9 mouse cellular contexts compared by ENCODE assay signal in genomic region chr9:124440724-124441045, GRCm38 (mm10). TPM values are rescaled to one million over a fixed set of nuclear protein-coding genes. Genes with fewer than 3 reads are reported as not detected.
DNase-seq lines count a peak whose midpoint lies in the region; ATAC-seq lines count a peak whose summit lies in the region.
"Had no signal": no experiment of that assay in that cellular context is flagged by ENCODE, and none has a peak within 500 bp of the region (broad histone marks: within the 10 kb centered on the region; RNA-seq: fewer than 3 reads in every experiment).

No protein-coding gene starts in this region.

- no peak overlapping the region for H3K4me2 ChIP-seq in heart, embryonic 11.5 days
- H3K4me2 ChIP-seq in limb, embryonic 12.5 days, result no peak overlapping the region

- DNase-seq in heart, postnatal 10 days, result no peak
- peak; percentile 9 for DNase-seq in thymus, postnatal 0 days (ENCODE audit: low spot score)
- no peak for DNase-seq in thymus, postnatal 4 days
- peak; percentile 51 for DNase-seq in splenic B cell, adult 2 months (ENCODE audit: low read depth, low spot score)
- no peak for DNase-seq in embryo, embryonic 10.5 days (ENCODE audit: low spot score)
- DNase-seq in adrenal gland, adult (ENCODE audit: inconsistent age in 2 of 2, low spot score in 1 of 2), result no peak

- WGBS in heart, embryonic 11.5 days (ENCODE audit: insufficient replicate concordance), result 75% methylated on average over 14 of the region's 14 CpGs
- 76% methylated on average over 14 of the region's 14 CpGs for WGBS in limb, embryonic 12.5 days

- peak overlapping the region; percentile 18; the same call in 1 of the 2 replicates for H3K4me3 ChIP-seq in heart, embryonic 11.5 days (ENCODE audit: low read depth, low read length)
- no peak overlapping the region for H3K4me3 ChIP-seq in limb, embryonic 12.5 days (replicated peaks)

- intact Hi-C loops in heart, postnatal 10 days (cut with DNase I), result no loop called here

- no peak overlapping the region for H3K27ac ChIP-seq in heart, embryonic 11.5 days (ENCODE audit: low read depth, low read length)
- H3K27ac ChIP-seq in limb, embryonic 12.5 days, result no peak overlapping the region

- H3K36me3 ChIP-seq in heart, embryonic 11.5 days (ENCODE audit: control insufficient read depth, insufficient read depth, low read length), result peaks cover 36% of the 10 kb centered on the region
- H3K36me3 ChIP-seq in limb, embryonic 12.5 days, result peaks cover 38% of the 10 kb centered on the region
- H3K36me3 ChIP-seq in splenic B cell, adult 2 months (ENCODE audit: control insufficient read depth, insufficient read depth, low read length, poor library complexity, severe bottlenecking), result peaks cover 19% of the 10 kb centered on the region

- H3K27me3 ChIP-seq in heart, embryonic 11.5 days (ENCODE audit: control insufficient read depth, insufficient read depth, low read length), result no peaks in the 10 kb centered on the region
- H3K27me3 ChIP-seq in limb, embryonic 12.5 days, result no peaks in the 10 kb centered on the region
- no peaks in the 10 kb centered on the region for H3K27me3 ChIP-seq in splenic B cell, adult 2 months (ENCODE audit: control insufficient read depth, insufficient read depth, low read length, poor library complexity, severe bottlenecking)

- no peaks in the 10 kb centered on the region for H3K4me1 ChIP-seq in heart, embryonic 11.5 days (ENCODE audit: control insufficient read depth, insufficient read depth, low read length)
- H3K4me1 ChIP-seq in limb, embryonic 12.5 days (replicated peaks), result no peaks in the 10 kb centered on the region

- H3K9ac ChIP-seq in heart, embryonic 11.5 days (ENCODE audit: low read depth, low read length), result no peak overlapping the region
- no peak overlapping the region for H3K9ac ChIP-seq in limb, embryonic 12.5 days (replicated peaks)

- peaks cover 25% of the 10 kb centered on the region for H3K9me3 ChIP-seq in heart, embryonic 11.5 days (replicated peaks; ENCODE audit: control insufficient read depth, low read length)
- H3K9me3 ChIP-seq in limb, embryonic 12.5 days, result peaks cover 35% of the 10 kb centered on the region

- peak; percentile 67; the same call in 1 of the 2 replicates for ATAC-seq in heart, embryonic 11.5 days (replicated peaks; ENCODE audit: insufficient number of reproducible peaks, low FRiP score, low TSS enrichment)
- ATAC-seq in limb, embryonic 12.5 days (ENCODE audit: insufficient number of reproducible peaks, insufficient read depth, low FRiP score, low TSS enrichment, low read depth), result peak; percentile 70; the same call in 1 of the 2 replicates

RNA-seq across cellular contexts. Expression of gene Ppp2r3d, which starts 36.0 kb away (rescaled TPM):
- polyA plus RNA-seq in heart, embryonic 11.5 days (2014; fragmentation: Nextera tagmentation; extraction: Ambion mirVana), result 94.7 and 101 TPM in 2 replicates
- 100 to 1,000 TPM; 146 to 151 TPM for total RNA-seq in heart, postnatal 10 days (2021)
- 83.2 and 101 TPM in 2 replicates for polyA plus RNA-seq in thymus, postnatal 0 days (2015; fragmentation: Nextera tagmentation; extraction: Ambion mirVana)
- 121 TPM in 2 replicates for polyA plus RNA-seq in limb, embryonic 12.5 days (2016; fragmentation: Nextera tagmentation; extraction: Ambion mirVana)

RNA-seq across cellular contexts. Expression of gene Gm21836, which starts 52.9 kb away (rescaled TPM):
- polyA plus RNA-seq in heart, embryonic 11.5 days (2014; fragmentation: Nextera tagmentation; extraction: Ambion mirVana), result not detected in 2 replicates
- not detected for total RNA-seq in heart, postnatal 10 days (2021)
- not detected in 2 replicates for polyA plus RNA-seq in thymus, postnatal 0 days (2015; fragmentation: Nextera tagmentation; extraction: Ambion mirVana)
- polyA plus RNA-seq in limb, embryonic 12.5 days (2016; fragmentation: Nextera tagmentation; extraction: Ambion mirVana), result not detected in 2 replicates
- total RNA-seq: gastrocnemius, adult 8-10 months had no signal

Comparison
In these comparisons a context has a peak if more than half of its experiments do, and no peak if none do; other contexts are left out.
1. DNase-seq: peak in thymus, postnatal 0 days (single experiment) and splenic B cell, adult 2 months (single experiment); none in heart, postnatal 10 days (0 of 2), thymus, postnatal 4 days (single experiment), embryo, embryonic 10.5 days (single experiment) and adrenal gland, adult (0 of 2).